Mouse (Mus musculus) R1 (cell line): Measurements from ENCODE around the gene Aldh2.
"Not testable (repeated sequence)": the region's sequence is repeated elsewhere in the genome, so short reads cannot be mapped to it uniquely, and the experiment has no call there.

Experiments
- DNase-seq: peaks from one replicate; pipeline ENCODE4 v3.0.0-alpha.2; 2018; ENCODE audit warnings: low read depth, low spot score

Gene Aldh2

GRCm38 (mm10) chr5:121593451-121594401 is at the start of gene Aldh2:
Aldh2 (minus strand) TSS chr5:121593824.
- DNase-seq = peak; percentile 95

- no peak for DNase-seq
Observed at GRCm38 (mm10) chr5:121639601-121640000, 46.0 kb upstream of the Aldh2 start.

- no peak for DNase-seq
Observed at GRCm38 (mm10) chr5:121637296-121637695, 43.7 kb upstream of the Aldh2 start.

- DNase-seq = no peak
Observed at GRCm38 (mm10) chr5:121634668-121635067, 41.0 kb upstream of the Aldh2 start.

- DNase-seq = no peak
Observed at GRCm38 (mm10) chr5:121632804-121633203, 39.2 kb upstream of the Aldh2 start.

GRCm38 (mm10) chr5:121631106-121631647 is 37.6 kb upstream of the Aldh2 start:
- DNase-seq = peak; percentile 58

- DNase-seq = peak; percentile 72
Observed at GRCm38 (mm10) chr5:121627871-121628270, 34.2 kb upstream of the Aldh2 start.

- DNase-seq = no peak
Observed at GRCm38 (mm10) chr5:121623241-121623640, 29.6 kb upstream of the Aldh2 start.

- no peak for DNase-seq
Observed at GRCm38 (mm10) chr5:121621102-121621501, 27.5 kb upstream of the Aldh2 start.

- peak; percentile 83 for DNase-seq
Observed at GRCm38 (mm10) chr5:121618592-121619513, 25.2 kb upstream of the Aldh2 start, which contains the start of gene Acad12. Acad12 (minus strand) TSS chr5:121618938.

GRCm38 (mm10) chr5:121614921-121615320 is 21.3 kb upstream of the Aldh2 start:
- DNase-seq = not testable (repeated sequence)

GRCm38 (mm10) chr5:121612036-121612435 is 18.4 kb upstream of the Aldh2 start:
- DNase-seq = no peak

- peak; percentile 56 for DNase-seq
Observed at GRCm38 (mm10) chr5:121609556-121610135, 16.0 kb upstream of the Aldh2 start.

GRCm38 (mm10) chr5:121606151-121606550 is 12.5 kb upstream of the Aldh2 start:
- peak; percentile 90 for DNase-seq

GRCm38 (mm10) chr5:121603815-121604214 is 10.2 kb upstream of the Aldh2 start:
- not testable (repeated sequence) for DNase-seq

GRCm38 (mm10) chr5:121601547-121602299 is 8.1 kb upstream of the Aldh2 start:
- DNase-seq = peak; percentile 86

- DNase-seq = peak; percentile 26
Observed at GRCm38 (mm10) chr5:121598871-121599610, 5.4 kb upstream of the Aldh2 start.

- no peak for DNase-seq
Observed at GRCm38 (mm10) chr5:121597991-121598537, 4.4 kb upstream of the Aldh2 start.

GRCm38 (mm10) chr5:121597332-121597731 is 3.7 kb upstream of the Aldh2 start:
- DNase-seq = no peak

GRCm38 (mm10) chr5:121596226-121596625 is 2.6 kb upstream of the Aldh2 start:
- no peak for DNase-seq
